Mouse (Mus musculus) megakaryocyte-erythroid progenitor cell, adult 5-6 weeks (primary cell): ENCODE measurements around the gene Gm3099. TPM values are rescaled to one million over a fixed set of nuclear protein-coding genes. Genes with fewer than 3 reads are reported as not detected.
"Not testable (repeated sequence)": the region's sequence is repeated elsewhere in the genome, so short reads cannot be mapped to it uniquely, and the experiment has no call there.

Experiments
- ATAC-seq: replicated peaks from 2 replicates; pipeline ENCODE4 v1.8.0; 2016; ENCODE audit warnings: mild to moderate bottlenecking, inconsistent platforms; ENCODE audit not compliant: severe bottlenecking, poor library complexity, low FRiP score, low TSS enrichment
- total RNA-seq, 2 experiments: library from RNA; stranded (forward) in 1 of 2; stranded (reverse) in 1 of 2; fragments of 200-1000, 215-1000 nt in 1 of 2; fragments of >200 nt in 1 of 2; fragmentation: Nextera tagmentation in 1 of 2; gene quantifications; 2 replicates each; pipeline ENCODE4 v1.2.3; 2014 to 2017

Gm3099 gene
- total RNA-seq (2014; fragmentation: Nextera tagmentation) (not detected in 2 replicates), total RNA-seq (2017) (not detected in 2 replicates)

DNA sequence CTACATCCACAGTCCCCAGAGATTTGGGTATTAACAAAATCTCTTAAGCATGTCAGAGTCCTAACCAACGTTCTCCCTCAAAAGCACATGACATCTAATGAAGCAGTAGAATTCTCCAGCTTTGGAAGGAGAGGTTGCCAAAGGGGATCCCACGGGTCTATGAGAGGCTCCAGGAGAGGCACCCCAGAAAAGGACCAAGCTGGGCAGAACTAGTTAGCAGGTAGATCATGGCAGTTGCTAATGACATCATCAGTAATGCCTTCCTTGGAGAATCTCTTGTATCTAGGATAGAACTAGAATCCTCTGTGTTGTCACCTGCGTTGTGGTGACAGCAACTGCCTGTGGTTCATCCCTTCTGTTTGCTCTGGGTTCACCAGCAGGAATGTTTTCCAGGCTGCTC, at the start of gene Gm3099:
Gm3099 (plus strand) TSS at position 301 of the 400 bp plus-strand sequence.
- ATAC-seq: not testable (repeated sequence)

DNA sequence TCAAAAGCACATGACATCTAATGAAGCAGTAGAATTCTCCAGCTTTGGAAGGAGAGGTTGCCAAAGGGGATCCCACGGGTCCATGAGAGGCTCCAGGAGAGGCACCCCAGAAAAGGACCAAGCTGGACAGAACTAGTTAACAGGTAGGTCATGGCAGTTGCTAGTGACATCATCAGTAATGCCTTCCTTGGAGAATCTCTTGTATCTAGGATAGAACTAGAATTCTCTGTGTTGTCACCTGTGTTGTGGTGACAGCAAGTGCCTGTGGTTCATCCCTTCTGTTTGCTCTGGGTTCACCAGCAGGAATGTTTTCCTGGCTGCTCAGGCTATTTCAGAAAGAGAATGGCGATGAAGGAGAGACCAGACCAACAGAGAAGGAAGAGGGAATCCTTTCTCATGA, 34.9 kb upstream of the Gm3099 start, which contains the start of gene Gm3095:
Gm3095 (plus strand) TSS at position 301 of the 400 bp plus-strand sequence.
- not testable (repeated sequence) for ATAC-seq

DNA sequence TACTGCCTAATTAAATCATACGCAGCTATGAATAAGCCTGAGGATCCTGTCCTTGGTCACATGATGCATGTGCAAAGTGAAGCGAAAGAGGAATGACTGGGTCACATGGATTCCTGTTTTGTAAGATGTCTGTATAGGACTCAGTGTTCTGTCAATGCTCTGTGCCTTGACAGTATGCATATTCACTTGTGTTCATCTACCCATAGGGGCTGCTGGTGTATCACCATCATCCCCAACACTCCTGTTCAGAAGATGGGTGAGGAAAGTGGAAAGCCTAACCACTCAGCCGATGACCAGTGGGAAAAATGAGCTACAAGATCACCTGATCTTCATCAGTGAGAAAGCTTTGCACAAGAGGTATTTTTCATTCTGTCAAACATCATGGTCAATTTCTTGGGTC, 25.4 kb downstream of the Gm3099 start, which contains the start of gene Gm5796:
Gm5796 (plus strand) TSS at position 301 of the 400 bp plus-strand sequence.
- not testable (repeated sequence) for ATAC-seq

Other genes with a start within 250 kb of the Gm3099 start
- gene Gm3002, start 188.3 kb upstream of the Gm3099 start, total RNA-seq (2014; fragmentation: Nextera tagmentation): not detected in 2 replicates
- not detected in 2 replicates for gene Gm3002, start 188.3 kb upstream of the Gm3099 start, total RNA-seq (2017)
- gene Gm3033, start 152.1 kb upstream of the Gm3099 start, total RNA-seq (2014; fragmentation: Nextera tagmentation): not detected in 2 replicates
- gene Gm3033, start 152.1 kb upstream of the Gm3099 start, total RNA-seq (2017): not detected in 2 replicates
- gene Gm2916, start 114.2 kb upstream of the Gm3099 start, total RNA-seq (2014; fragmentation: Nextera tagmentation): not detected in 2 replicates
- not detected in 2 replicates for gene Gm2916, start 114.2 kb upstream of the Gm3099 start, total RNA-seq (2017)
- not detected in 2 replicates for gene Gm3029, start 66.6 kb upstream of the Gm3099 start, total RNA-seq (2014; fragmentation: Nextera tagmentation)
- not detected in 2 replicates for gene Gm3029, start 66.6 kb upstream of the Gm3099 start, total RNA-seq (2017)
- not detected in 2 replicates for gene Gm3095, start 34.8 kb upstream of the Gm3099 start, total RNA-seq (2014; fragmentation: Nextera tagmentation)
- not detected in 2 replicates for gene Gm3095, start 34.8 kb upstream of the Gm3099 start, total RNA-seq (2017)
- gene Gm5796, start 25.5 kb downstream of the Gm3099 start, total RNA-seq (2014; fragmentation: Nextera tagmentation): not detected in 2 replicates
- not detected in 2 replicates for gene Gm5796, start 25.5 kb downstream of the Gm3099 start, total RNA-seq (2017)
- not detected in 2 replicates for gene Gm3115, start 85.7 kb downstream of the Gm3099 start, total RNA-seq (2014; fragmentation: Nextera tagmentation)
- not detected in 2 replicates for gene Gm3115, start 85.7 kb downstream of the Gm3099 start, total RNA-seq (2017)
- not detected in 2 replicates for gene Gm8108, start 112.1 kb downstream of the Gm3099 start, total RNA-seq (2014; fragmentation: Nextera tagmentation)
- gene Gm8108, start 112.1 kb downstream of the Gm3099 start, total RNA-seq (2017): not detected in 2 replicates
- gene Gm3127, start 166.6 kb downstream of the Gm3099 start, total RNA-seq (2014; fragmentation: Nextera tagmentation): not detected in 2 replicates
- gene Gm3127, start 166.6 kb downstream of the Gm3099 start, total RNA-seq (2017): not detected in 2 replicates
- gene Gm2974, start 184.2 kb downstream of the Gm3099 start, total RNA-seq (2014; fragmentation: Nextera tagmentation): not detected in 2 replicates
- not detected in 2 replicates for gene Gm2974, start 184.2 kb downstream of the Gm3099 start, total RNA-seq (2017)